Mouse (Mus musculus): ENCODE results near the gene Naa38. TPM values are rescaled to one million over a fixed set of nuclear protein-coding genes. Genes with fewer than 3 reads are reported as not detected.

Naa38 gene
- polyA plus RNA-seq, 1 experiment = 82.3 TPM

- TF ChIP-seq POLR2A (IDR thresholded peaks at IDR 0.05; ENCODE audit: low read depth, low read length) (no peak), CTCF (IDR thresholded peaks at IDR 0.05; ENCODE audit: extremely low read depth, insufficient read depth, insufficient read length, insufficient replicate concordance) (no peak)
- no peak overlapping the region for H3K4me3 ChIP-seq (ENCODE audit: extremely low read depth, insufficient read depth, insufficient read length)
- 94% methylated on average over 6 of the region's 6 CpGs for WGBS
- H3K36me3 ChIP-seq (ENCODE audit: control insufficient read depth, insufficient read depth, low read length) = no peaks in the 10 kb centered on the region
- no peaks in the 10 kb centered on the region for H3K27me3 ChIP-seq (ENCODE audit: control insufficient read depth, insufficient read depth, low read length)
- no peak for DNase-seq (ENCODE audit: low read depth in 1 of 2, low spot score in 2 of 2)
- no peaks in the 10 kb centered on the region for H3K4me1 ChIP-seq (ENCODE audit: control insufficient read depth, insufficient read depth, insufficient read length)
- no peak overlapping the region for H3K27ac ChIP-seq (ENCODE audit: insufficient read depth, low read length)
These were observed 13.9 kb upstream of the Naa38 start for GRCm38 (mm10) chr11:69381356-69381755.

- Histone ChIP-seq H3K4me1 (ENCODE audit: control insufficient read depth, insufficient read depth, insufficient read length) (no peaks in the 10 kb centered on the region), H3K27me3 (ENCODE audit: control insufficient read depth, insufficient read depth, low read length) (no peaks in the 10 kb centered on the region), H3K4me3 (ENCODE audit: extremely low read depth, insufficient read depth, insufficient read length) (no peak overlapping the region), H3K36me3 (ENCODE audit: control insufficient read depth, insufficient read depth, low read length) (no peaks in the 10 kb centered on the region), H3K27ac (ENCODE audit: insufficient read depth, low read length) (no peak overlapping the region)
- DNase-seq (ENCODE audit: low read depth in 1 of 2, low spot score in 2 of 2) = no peak
- TF ChIP-seq POLR2A (IDR thresholded peaks at IDR 0.05; ENCODE audit: low read depth, low read length) (no peak), CTCF (IDR thresholded peaks at IDR 0.05; ENCODE audit: extremely low read depth, insufficient read depth, insufficient read length, insufficient replicate concordance) (no peak)
- 89% methylated on average over 10 of the region's 10 CpGs for WGBS
These were observed 12.7 kb upstream of the Naa38 start for GRCm38 (mm10) chr11:69382478-69383105.

GRCm38 (mm10) chr11:69384979-69385378 is 10.3 kb upstream of the Naa38 start:
- TF ChIP-seq POLR2A (IDR thresholded peaks at IDR 0.05; ENCODE audit: low read depth, low read length) (no peak), CTCF (IDR thresholded peaks at IDR 0.05; ENCODE audit: extremely low read depth, insufficient read depth, insufficient read length, insufficient replicate concordance) (no peak)
- no peaks in the 10 kb centered on the region for H3K4me1 ChIP-seq (ENCODE audit: control insufficient read depth, insufficient read depth, insufficient read length)
- H3K4me3 ChIP-seq (ENCODE audit: extremely low read depth, insufficient read depth, insufficient read length) = no peak overlapping the region
- no peak for DNase-seq (ENCODE audit: low read depth in 1 of 2, low spot score in 2 of 2)
- no peaks in the 10 kb centered on the region for H3K36me3 ChIP-seq (ENCODE audit: control insufficient read depth, insufficient read depth, low read length)
- no peaks in the 10 kb centered on the region for H3K27me3 ChIP-seq (ENCODE audit: control insufficient read depth, insufficient read depth, low read length)
- H3K27ac ChIP-seq (ENCODE audit: insufficient read depth, low read length) = no peak overlapping the region
- WGBS = 84% methylated on average over 6 of the region's 6 CpGs

- Histone ChIP-seq H3K4me1 (ENCODE audit: control insufficient read depth, insufficient read depth, insufficient read length) (no peaks in the 10 kb centered on the region), H3K27ac (ENCODE audit: insufficient read depth, low read length) (no peak overlapping the region), H3K36me3 (ENCODE audit: control insufficient read depth, insufficient read depth, low read length) (no peaks in the 10 kb centered on the region), H3K27me3 (ENCODE audit: control insufficient read depth, insufficient read depth, low read length) (no peaks in the 10 kb centered on the region), H3K4me3 (ENCODE audit: extremely low read depth, insufficient read depth, insufficient read length) (no peak overlapping the region)
- TF ChIP-seq CTCF (IDR thresholded peaks at IDR 0.05; ENCODE audit: extremely low read depth, insufficient read depth, insufficient read length, insufficient replicate concordance) = no peak
- no peak for TF ChIP-seq POLR2A (IDR thresholded peaks at IDR 0.05; ENCODE audit: low read depth, low read length)
- 88% methylated on average over 7 of the region's 7 CpGs for WGBS
- no peak for DNase-seq (ENCODE audit: low read depth in 1 of 2, low spot score in 2 of 2)
These were observed 8.5 kb upstream of the Naa38 start for GRCm38 (mm10) chr11:69386758-69387157.

- Histone ChIP-seq H3K4me3 (ENCODE audit: extremely low read depth, insufficient read depth, insufficient read length) (no peak overlapping the region), H3K27me3 (ENCODE audit: control insufficient read depth, insufficient read depth, low read length) (no peaks in the 10 kb centered on the region), H3K4me1 (ENCODE audit: control insufficient read depth, insufficient read depth, insufficient read length) (no peaks in the 10 kb centered on the region), H3K36me3 (ENCODE audit: control insufficient read depth, insufficient read depth, low read length) (no peaks in the 10 kb centered on the region), H3K27ac (ENCODE audit: insufficient read depth, low read length) (no peak overlapping the region)
- no peak for TF ChIP-seq POLR2A (IDR thresholded peaks at IDR 0.05; ENCODE audit: low read depth, low read length)
- TF ChIP-seq CTCF (IDR thresholded peaks at IDR 0.05; ENCODE audit: extremely low read depth, insufficient read depth, insufficient read length, insufficient replicate concordance) = no peak
- 99% methylated on average over 4 of the region's 4 CpGs for WGBS
- DNase-seq (ENCODE audit: low read depth in 1 of 2, low spot score in 2 of 2) = no peak
These were observed 6.6 kb upstream of the Naa38 start for GRCm38 (mm10) chr11:69388680-69389079.

- H3K4me1 ChIP-seq (ENCODE audit: control insufficient read depth, insufficient read depth, insufficient read length) = no peaks in the 10 kb centered on the region
- no peak overlapping the region for H3K27ac ChIP-seq (ENCODE audit: insufficient read depth, low read length)
- TF ChIP-seq CTCF (IDR thresholded peaks at IDR 0.05; ENCODE audit: extremely low read depth, insufficient read depth, insufficient read length, insufficient replicate concordance) (no peak), POLR2A (IDR thresholded peaks at IDR 0.05; ENCODE audit: low read depth, low read length) (no peak)
- DNase-seq (ENCODE audit: low read depth in 1 of 2, low spot score in 2 of 2) = no peak
- no peaks in the 10 kb centered on the region for H3K27me3 ChIP-seq (ENCODE audit: control insufficient read depth, insufficient read depth, low read length)
- no peaks in the 10 kb centered on the region for H3K36me3 ChIP-seq (ENCODE audit: control insufficient read depth, insufficient read depth, low read length)
- no peak overlapping the region for H3K4me3 ChIP-seq (ENCODE audit: extremely low read depth, insufficient read depth, insufficient read length)
- 76% methylated on average over 14 of the region's 14 CpGs for WGBS
These were observed 5.5 kb upstream of the Naa38 start for GRCm38 (mm10) chr11:69389531-69390399.

Data from spleen, adult 2 months (tissue).